Mouse (Mus musculus) kidney, embryonic 14.5 days (tissue): ENCODE data around the gene Wdr91. TPM values are rescaled to one million over a fixed set of nuclear protein-coding genes. Genes with fewer than 3 reads are reported as not detected.

Experiments
- ATAC-seq: fragments of 200-750 bp; cut with Nextera tagmentation; 2 replicates; pipeline ENCODE4 v1.8.0; 2017; ENCODE audit warnings: moderate number of reproducible peaks, mild to moderate bottlenecking, moderate TSS enrichment, moderate library complexity; ENCODE audit not compliant: low FRiP score, low TSS enrichment
- H3K27ac ChIP-seq: fragments of 300-500 bp; sonication (generic); 2 replicates; pipeline ENCODE4 v1.5.1; 2014; ENCODE audit warnings: low read depth, mild to moderate bottlenecking, low read length, moderate library complexity, mixed read lengths
- H3K27me3 ChIP-seq: fragments of 300-500 bp; sonication (generic); 2 replicates; pipeline ENCODE4 v1.6.1; 2014; ENCODE audit warnings: mild to moderate bottlenecking, low read length; ENCODE audit not compliant: control insufficient read depth, insufficient read depth
- H3K36me3 ChIP-seq: fragments of 300-500 bp; sonication (generic); 2 replicates; pipeline ENCODE4 v1.6.1; 2014; ENCODE audit warnings: low read length, mixed read lengths; ENCODE audit not compliant: control insufficient read depth, insufficient read depth
- H3K4me1 ChIP-seq: fragments of 300-500 bp; sonication (generic); 2 replicates; pipeline ENCODE4 v1.6.1; 2014; ENCODE audit warnings: low read length, mixed read lengths; ENCODE audit not compliant: control insufficient read depth, insufficient read depth
- H3K4me2 ChIP-seq: fragments of 300-500 bp; sonication (generic); replicated peaks from 2 replicates; pipeline ENCODE4 v1.6.1; 2014; ENCODE audit warnings: low read depth, mild to moderate bottlenecking, low read length
- H3K4me3 ChIP-seq: fragments of 300-500 bp; sonication (generic); 2 replicates; pipeline ENCODE4 v1.5.1; 2014; ENCODE audit warnings: mild to moderate bottlenecking, low read length
- H3K9ac ChIP-seq: fragments of 300-500 bp; sonication (generic); 2 replicates; pipeline ENCODE4 v1.6.1; 2014; ENCODE audit warnings: low read depth, mild to moderate bottlenecking, low read length, moderate library complexity
- H3K9me3 ChIP-seq: fragments of 300-500 bp; sonication (generic); 2 replicates; pipeline ENCODE4 v1.6.1; 2016; ENCODE audit warnings: low read length; ENCODE audit not compliant: control insufficient read depth
- WGBS: fragments of 180-500 bp; shearing (Covaris S2); extraction: QIAGEN DNeasy Blood & Tissue Kit; methylation state at CpG from one replicate; pipeline ENCODE4 v1.1.7; 2014; 5-methylcytosine and 5-hydroxymethylcytosine counted together
- polyA plus RNA-seq: library from polyadenylated mRNA; unstranded; fragments of >200 nt; fragmentation: Nextera tagmentation; extraction: Ambion mirVana; gene quantifications from 2 replicates; pipeline ENCODE4 v1.2.1, GENCODE M21; 2014

Wdr91 gene
- polyA plus RNA-seq, 1 experiment from 2014 or later = 11.0 TPM

GRCm38 (mm10) chr6:34927156-34927555 is 16.5 kb upstream of the Wdr91 start:
- 41% methylated on average over 4 of the region's 4 CpGs for WGBS
- Histone ChIP-seq H3K27me3 (no peaks in the 10 kb centered on the region), H3K4me1 (no peaks in the 10 kb centered on the region), H3K4me3 (no peak overlapping the region), H3K9me3 (no peaks in the 10 kb centered on the region), H3K36me3 (no peaks in the 10 kb centered on the region), H3K9ac (no peak overlapping the region), H3K4me2 (no peak overlapping the region), H3K27ac (no peak overlapping the region)
- ATAC-seq = no peak

GRCm38 (mm10) chr6:34921941-34922340 is 11.3 kb upstream of the Wdr91 start:
- 68% methylated on average over 14 of the region's 14 CpGs for WGBS

GRCm38 (mm10) chr6:34920631-34921030 is 10.0 kb upstream of the Wdr91 start:
- Histone ChIP-seq H3K27ac (no peak overlapping the region), H3K9me3 (no peaks in the 10 kb centered on the region), H3K4me1 (no peaks in the 10 kb centered on the region), H3K4me2 (no peak overlapping the region), H3K4me3 (no peak overlapping the region), H3K36me3 (no peaks in the 10 kb centered on the region), H3K27me3 (no peaks in the 10 kb centered on the region), H3K9ac (no peak overlapping the region)
- 95% methylated on average over 12 of the region's 12 CpGs for WGBS
- no peak for ATAC-seq

More at GRCm38 (mm10) chr6:34921941-34922340, 11.3 kb upstream of the Wdr91 start:
- Histone ChIP-seq H3K9me3 (no peaks in the 10 kb centered on the region), H3K36me3 (no peaks in the 10 kb centered on the region), H3K9ac (no peak overlapping the region), H3K27ac (no peak overlapping the region), H3K4me2 (no peak overlapping the region), H3K4me3 (no peak overlapping the region), H3K27me3 (no peaks in the 10 kb centered on the region), H3K4me1 (no peaks in the 10 kb centered on the region)
- peak; percentile 35; the same call in 1 of the 2 replicates for ATAC-seq

- H3K4me2 ChIP-seq = no peak within 1 kb of the TSS
- no peak for ATAC-seq
- no peaks in the 10 kb centered on the region for H3K4me1 ChIP-seq
- H3K27me3 ChIP-seq = no peaks in the 10 kb centered on the region
- H3K9me3 ChIP-seq = no peaks in the 10 kb centered on the region
- no peak within 1 kb of the TSS for H3K27ac ChIP-seq
- no peak within 1 kb of the TSS for H3K4me3 ChIP-seq
- H3K9ac ChIP-seq = no peak within 1 kb of the TSS
- no peaks in the 10 kb centered on the region for H3K36me3 ChIP-seq
- WGBS = 48% methylated on average over 10 of the region's 10 CpGs
Observed at GRCm38 (mm10) chr6:34919956-34920355, 9.3 kb upstream of the Wdr91 start, which contains the start of gene Stra8. Gene Stra8, plus strand, starts transcription at chr6:34920163.

GRCm38 (mm10) chr6:34919146-34919545 is 8.5 kb upstream of the Wdr91 start:
- Histone ChIP-seq H3K9ac (no peak overlapping the region), H3K4me2 (no peak overlapping the region), H3K4me3 (no peak overlapping the region), H3K27me3 (no peaks in the 10 kb centered on the region), H3K9me3 (no peaks in the 10 kb centered on the region), H3K4me1 (no peaks in the 10 kb centered on the region), H3K36me3 (no peaks in the 10 kb centered on the region), H3K27ac (no peak overlapping the region)
- 66% methylated on average over 7 of the region's 7 CpGs for WGBS
- ATAC-seq = no peak

GRCm38 (mm10) chr6:34914462-34914861 is 3.8 kb upstream of the Wdr91 start:
- H3K27me3 ChIP-seq = no peaks in the 10 kb centered on the region
- no peak for ATAC-seq
- H3K4me2 ChIP-seq = no peak overlapping the region
- H3K27ac ChIP-seq = no peak overlapping the region
- H3K36me3 ChIP-seq = no peaks in the 10 kb centered on the region
- no peak overlapping the region for H3K9ac ChIP-seq
- no peaks in the 10 kb centered on the region for H3K9me3 ChIP-seq
- WGBS = 84% methylated on average over 3 of the region's 3 CpGs
- H3K4me1 ChIP-seq = peaks cover 6% of the 10 kb centered on the region; the same call in 1 of the 2 replicates
- H3K4me3 ChIP-seq = no peak overlapping the region

- no peak overlapping the region for H3K4me2 ChIP-seq
- no peak overlapping the region for H3K27ac ChIP-seq
- H3K36me3 ChIP-seq = no peaks in the 10 kb centered on the region; the same call in 1 of the 2 replicates
- no peaks in the 10 kb centered on the region for H3K9me3 ChIP-seq
- no peak overlapping the region for H3K4me3 ChIP-seq
- H3K27me3 ChIP-seq = no peaks in the 10 kb centered on the region
- H3K9ac ChIP-seq = no peak overlapping the region
- H3K4me1 ChIP-seq = peaks cover 6% of the 10 kb centered on the region; the same call in 1 of the 2 replicates
- WGBS = 81% methylated on average over 13 of the region's 13 CpGs
- ATAC-seq = no peak
Observed at GRCm38 (mm10) chr6:34913341-34914040, 2.8 kb upstream of the Wdr91 start.

- no peak overlapping the region for H3K27ac ChIP-seq
- H3K4me2 ChIP-seq = peak overlapping the region; percentile 73
- ATAC-seq = no peak
Observed at GRCm38 (mm10) chr6:34909631-34910345, 888 bp downstream of the Wdr91 start.

GRCm38 (mm10) chr6:34907696-34908260 is 2.9 kb downstream of the Wdr91 start:
- no peaks in the 10 kb centered on the region for H3K27me3 ChIP-seq
- ATAC-seq = no peak
- peaks cover 30% of the 10 kb centered on the region; the same call in 1 of the 2 replicates for H3K36me3 ChIP-seq
- H3K9me3 ChIP-seq = no peaks in the 10 kb centered on the region
- H3K4me3 ChIP-seq = no peak overlapping the region
- no peak overlapping the region for H3K9ac ChIP-seq
- no peak overlapping the region for H3K4me2 ChIP-seq
- H3K4me1 ChIP-seq = peaks cover 6% of the 10 kb centered on the region; the same call in 1 of the 2 replicates
- H3K27ac ChIP-seq = no peak overlapping the region
- WGBS = 83% methylated on average over 18 of the region's 18 CpGs

More at GRCm38 (mm10) chr6:34909631-34910345, 888 bp downstream of the Wdr91 start:
- Histone ChIP-seq H3K36me3 (peaks cover 21% of the 10 kb centered on the region; the same call in 1 of the 2 replicates), H3K27me3 (no peaks in the 10 kb centered on the region), H3K4me3 (peak overlapping the region; percentile 73), H3K9me3 (no peaks in the 10 kb centered on the region), H3K4me1 (peaks cover 6% of the 10 kb centered on the region; the same call in 1 of the 2 replicates), H3K9ac (peak overlapping the region; percentile 61)
- 43% methylated on average over 8 of the region's 8 CpGs for WGBS
